Mouse (Mus musculus) heart, postnatal 10 days (tissue): ENCODE data around the gene Mybphl. TPM values are rescaled to one million over a fixed set of nuclear protein-coding genes. Genes with fewer than 3 reads are reported as not detected.

Experiments
- DNase-seq, 2 experiments: peaks; one replicate each; pipeline ENCODE4 v3.0.0; 2021
- intact Hi-C: fragments of 180-260 bp; cut with DNase I; formaldehyde crosslinking; loops from one replicate; pipeline ENCODE4 v1.15.1; 2025
- total RNA-seq, 2 experiments: library from RNA; stranded (reverse); gene quantifications; 2 replicates each; pipeline ENCODE4 v1.2.3; 2021

The Mybphl gene
- total RNA-seq, 2 experiments from 2014 or later: 18.1 to 41.9 TPM

DNA sequence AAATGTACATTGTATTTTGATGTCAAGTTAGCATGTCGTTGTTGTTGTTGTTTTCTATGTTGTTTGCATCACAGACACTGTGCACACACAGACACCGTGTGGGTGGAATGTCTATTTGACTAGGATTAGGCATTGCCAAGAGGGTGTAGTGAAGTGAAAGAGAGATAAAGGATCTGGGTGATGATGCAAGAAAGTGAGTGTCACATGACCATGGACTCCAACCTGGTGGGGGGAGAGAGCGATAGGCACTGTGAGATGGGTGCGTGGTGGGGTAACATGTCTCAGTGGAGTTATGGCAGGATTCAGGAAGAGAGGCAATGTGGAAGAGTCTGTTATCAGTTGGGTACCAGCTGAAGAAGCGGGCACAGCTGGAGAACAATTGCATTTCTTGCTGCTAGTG lies 4.0 kb downstream of the Mybphl start:
- DNase-seq: no peak
- intact Hi-C loops: no loop called here

DNA sequence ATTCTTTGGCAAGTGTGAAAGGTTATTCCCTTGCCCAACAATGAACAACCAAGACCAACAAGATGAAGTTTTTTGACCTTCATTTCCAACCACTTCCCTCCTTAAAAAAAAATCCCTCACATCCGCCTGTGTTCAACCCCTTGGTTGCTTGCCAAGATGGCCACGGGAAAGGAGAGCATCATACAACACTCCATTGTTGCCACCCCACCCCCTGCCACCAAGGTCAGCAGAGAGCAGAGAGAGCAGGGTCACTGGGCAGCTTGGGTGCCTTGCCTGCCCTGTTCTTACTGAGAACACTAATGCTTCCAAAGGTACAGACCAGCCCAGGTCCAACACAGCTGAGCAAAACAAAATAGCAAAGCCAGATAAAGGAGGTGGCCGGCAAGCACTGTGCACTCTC lies 7.6 kb downstream of the Mybphl start:
- DNase-seq: peak in 1 of 2 experiments; percentile 40

DNA sequence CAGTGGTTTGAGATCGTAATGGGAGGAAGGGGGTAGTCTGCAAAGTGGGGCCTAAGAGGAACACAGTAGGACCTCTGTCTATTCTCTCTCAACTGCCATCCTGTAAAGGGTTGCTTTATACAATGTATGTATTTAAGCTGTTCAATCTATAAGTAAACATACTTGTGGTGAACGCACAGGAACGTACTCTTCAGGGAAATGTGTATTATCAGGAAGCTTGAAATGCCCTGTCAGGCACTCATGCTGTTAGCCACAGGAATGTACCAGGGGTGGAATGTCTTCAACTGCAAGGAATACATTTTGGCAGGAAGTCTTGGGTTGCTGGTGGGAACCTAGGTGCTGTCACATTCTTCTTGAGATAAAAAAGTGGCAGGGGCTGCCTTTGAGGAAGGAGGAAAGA lies 8.0 kb downstream of the Mybphl start:
- intact Hi-C loops: no loop called here

More for the DNA sequence above, 7.6 kb downstream of the Mybphl start:
- intact Hi-C loops: no loop called here

DNA sequence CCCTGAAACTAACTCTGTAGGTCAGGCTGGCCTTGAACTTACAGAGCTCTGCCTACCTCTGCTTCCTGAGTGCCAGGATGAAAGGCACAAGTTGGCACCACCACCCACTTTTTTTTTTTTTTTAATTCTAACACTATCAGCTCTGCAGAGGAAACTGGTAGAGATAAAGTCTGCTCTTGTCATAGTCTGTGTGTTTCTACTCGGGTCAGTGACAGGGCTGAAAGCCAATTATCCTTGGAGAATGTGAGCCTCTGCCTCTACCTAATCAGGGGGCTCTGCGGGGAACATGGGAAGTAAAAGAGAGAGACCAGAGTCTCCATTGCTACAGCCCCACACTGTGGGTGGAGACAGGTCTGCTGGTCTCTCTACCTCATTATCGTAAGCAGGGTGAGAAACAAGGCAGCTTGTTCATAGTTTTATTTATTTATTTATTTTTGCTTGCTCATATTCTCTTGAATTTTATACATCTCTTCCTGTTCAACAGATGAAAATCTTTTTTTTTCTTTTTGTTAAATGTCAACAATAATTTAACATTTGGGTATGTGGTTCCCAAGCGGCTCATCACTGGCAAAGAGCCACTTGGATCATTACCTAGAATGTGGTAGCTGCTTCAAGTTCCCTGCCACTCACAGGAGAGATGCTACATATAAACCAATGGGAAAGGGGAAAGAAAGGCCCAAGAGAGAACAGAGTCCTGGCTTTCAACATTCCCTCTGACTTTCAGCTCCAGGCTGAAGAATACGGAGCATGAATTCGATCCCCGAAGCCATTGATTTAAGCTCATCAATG lies 14.4 kb downstream of the Mybphl start:
- intact Hi-C loops: no loop called here
- DNase-seq: no peak

More for the DNA sequence above, 8.0 kb downstream of the Mybphl start:
- no peak for DNase-seq

DNA sequence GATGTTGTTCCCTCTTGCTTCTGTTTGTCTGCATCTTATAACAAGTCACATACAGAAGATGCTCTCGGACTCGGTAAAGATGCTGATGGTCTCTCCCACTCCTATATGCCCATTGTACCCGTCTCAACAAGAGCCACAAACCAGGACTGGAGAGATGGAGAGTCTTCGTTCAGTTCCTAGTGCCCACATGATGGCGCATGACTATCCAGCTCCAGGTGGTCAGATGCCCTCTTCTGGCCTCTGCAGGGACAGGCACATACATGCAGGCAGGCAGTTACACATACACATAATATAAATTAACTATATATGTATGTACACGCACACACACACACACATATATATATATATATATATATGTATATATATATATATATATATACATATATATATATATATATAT lies 16.0 kb downstream of the Mybphl start:
- intact Hi-C loops: no loop called here
- no peak for DNase-seq

DNA sequence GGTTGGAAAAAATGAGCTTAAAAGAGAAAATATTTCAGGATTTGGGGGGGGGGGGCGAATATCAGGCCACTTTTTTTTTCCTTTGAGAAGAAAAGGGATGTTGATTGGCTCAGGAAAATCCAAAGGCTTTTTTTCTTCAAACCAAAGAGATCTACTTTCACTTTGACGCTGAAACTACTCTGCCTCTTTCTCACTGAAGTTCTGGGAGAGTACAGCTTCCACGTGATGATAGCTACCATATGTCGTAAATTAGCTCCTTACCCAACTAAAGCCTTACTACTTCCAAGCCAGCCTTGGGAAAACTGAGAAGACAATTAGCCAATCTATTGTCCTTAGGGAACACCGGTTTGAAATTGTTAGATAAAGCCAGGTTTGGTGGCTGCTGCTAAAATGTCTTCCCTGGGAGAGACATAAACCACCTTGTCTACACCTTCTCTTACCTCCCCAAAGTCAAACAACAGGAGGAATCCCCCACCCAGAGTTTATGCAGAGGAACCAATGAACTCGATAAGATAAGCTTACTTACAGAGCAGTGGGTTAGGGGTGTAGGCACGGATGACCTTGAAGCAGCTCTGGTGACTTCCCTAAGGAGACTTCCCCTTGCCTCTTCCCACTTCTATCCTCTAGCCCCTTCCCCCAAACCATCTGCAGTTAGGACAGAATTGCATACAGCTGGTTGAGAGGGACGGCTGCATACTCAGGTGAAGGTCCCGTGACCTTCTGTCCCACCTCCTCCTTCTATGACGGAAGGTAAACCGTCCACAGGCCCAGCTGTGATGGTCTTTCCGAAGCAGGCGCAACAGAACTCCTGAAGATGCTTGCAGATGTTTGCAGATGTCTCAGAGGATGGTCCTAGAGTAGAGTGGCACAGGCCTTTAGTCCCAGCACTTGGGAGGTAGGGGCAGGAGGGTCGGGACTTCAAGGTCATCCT lies 17.5 kb downstream of the Mybphl start:
- intact Hi-C loops: no loop called here
- DNase-seq: peak; percentile 21 to 24

DNA sequence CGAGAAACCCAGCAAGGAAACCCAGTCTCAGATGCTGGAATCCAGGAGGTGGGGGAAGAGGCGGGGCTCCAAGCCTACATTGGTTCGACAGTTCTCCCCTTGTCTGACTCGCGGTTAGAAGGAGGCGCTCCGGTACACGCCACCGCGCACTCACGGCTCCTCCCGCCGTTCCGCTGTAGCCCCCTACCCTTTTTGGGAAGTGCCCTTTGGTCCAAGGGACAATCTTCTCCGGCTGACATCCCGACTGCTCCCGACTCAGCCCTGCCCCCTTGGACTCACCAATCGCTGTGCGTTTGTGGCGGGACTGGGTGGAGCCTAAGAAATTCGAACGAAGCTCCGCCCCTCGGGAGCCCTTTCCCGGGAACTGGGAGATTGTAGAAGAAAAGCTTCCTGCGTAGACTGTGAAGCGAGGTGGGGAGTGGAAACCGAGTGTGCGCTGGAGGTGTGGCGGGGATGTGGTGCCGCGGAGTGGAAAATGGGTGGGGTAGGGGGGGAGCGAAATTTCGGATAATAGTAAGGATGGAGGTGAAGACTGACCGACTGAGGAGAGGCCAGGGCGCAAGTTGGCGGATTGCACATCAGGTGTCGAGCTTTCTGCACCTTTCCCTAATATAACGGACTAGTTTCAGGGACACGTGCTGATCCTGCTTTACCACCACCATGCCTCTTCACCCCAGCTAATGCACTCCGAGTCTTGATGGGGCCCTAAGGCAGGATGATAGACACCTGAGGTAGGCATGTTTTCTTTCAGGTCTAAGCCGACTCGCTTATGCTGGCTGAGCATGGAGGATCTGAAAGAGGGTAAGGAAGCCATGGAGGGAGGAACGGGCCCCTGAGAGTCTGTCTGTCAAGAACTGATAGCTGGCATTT lies 19.0 kb downstream of the Mybphl start, which contains the start of gene Psrc1:
Psrc1 (plus strand) TSS at position 355 of the 870 bp plus-strand sequence.
- intact Hi-C loops: no loop called here

DNA sequence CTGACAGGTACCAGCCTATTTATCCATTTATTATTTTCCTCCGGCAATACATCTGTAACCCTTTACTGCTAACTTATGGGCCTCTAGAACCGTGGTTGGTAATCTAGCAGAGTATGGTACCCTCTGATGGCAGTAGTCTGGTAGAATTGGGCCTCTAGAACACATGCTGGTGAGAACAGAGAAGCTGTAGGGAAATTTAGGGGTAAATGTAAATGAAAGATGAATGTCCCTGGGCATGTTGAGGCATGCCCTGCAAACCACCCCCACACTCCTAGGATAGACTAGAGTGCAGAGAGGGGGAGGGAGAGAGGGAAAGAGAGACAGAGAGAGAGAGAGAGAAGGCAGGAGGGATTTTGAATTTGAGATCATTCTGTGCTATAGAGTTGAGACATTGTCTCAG lies 19.7 kb downstream of the Mybphl start:
- DNase-seq: no peak
- intact Hi-C loops: no loop called here

More for the DNA sequence above, 19.0 kb downstream of the Mybphl start, which contains the start of gene Psrc1:
- DNase-seq: peak; percentile 93 to 94

DNA sequence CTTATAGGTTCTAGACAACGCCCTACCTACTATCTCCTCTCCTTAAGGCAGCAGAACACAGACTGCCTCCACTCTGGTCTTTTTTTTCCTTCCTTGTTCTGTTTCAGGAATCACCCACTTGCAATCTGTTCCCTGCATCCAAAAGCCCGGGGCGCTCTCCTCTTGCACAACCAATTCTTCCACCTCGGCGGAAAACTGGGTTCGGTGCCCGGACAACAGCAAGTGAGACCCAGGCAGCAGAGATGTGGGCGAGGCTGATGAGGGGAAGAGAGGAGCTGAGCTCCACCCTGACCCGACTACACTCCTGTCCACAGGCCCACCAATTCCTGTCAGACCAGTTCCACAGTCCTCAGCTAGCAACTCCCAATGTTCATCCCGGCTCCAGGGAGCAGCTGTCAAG lies 21.5 kb downstream of the Mybphl start:
- no peak for DNase-seq
- intact Hi-C loops: no loop called here

DNA sequence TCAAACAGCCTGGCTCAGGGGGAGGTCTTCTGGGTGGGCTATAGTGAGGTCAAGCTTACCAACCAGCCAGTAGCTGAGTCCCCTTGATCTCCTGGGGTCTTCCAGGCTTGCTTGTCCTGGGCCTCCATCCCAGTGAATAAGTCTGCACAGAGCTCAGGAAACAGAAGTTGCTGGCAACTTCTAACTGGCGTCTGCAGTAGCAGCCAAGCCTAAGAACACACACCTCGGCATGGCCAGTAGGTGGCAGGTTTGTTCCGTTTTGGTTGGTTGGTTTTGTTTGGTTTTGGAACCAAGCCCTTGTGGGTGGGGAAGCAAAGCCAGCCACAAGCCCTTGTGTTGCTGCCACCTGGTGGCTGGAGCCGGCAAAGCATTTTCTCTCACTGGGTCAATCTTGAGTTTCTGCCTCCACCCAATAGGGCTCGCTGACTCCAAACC lies 24.4 kb downstream of the Mybphl start:
- DNase-seq: peak; percentile 96 to 99
- intact Hi-C loops: loop anchor here (1.0 kb wide), 1 partner anchor 107 kb away; no protein-coding TSS in a partner anchor

DNA sequence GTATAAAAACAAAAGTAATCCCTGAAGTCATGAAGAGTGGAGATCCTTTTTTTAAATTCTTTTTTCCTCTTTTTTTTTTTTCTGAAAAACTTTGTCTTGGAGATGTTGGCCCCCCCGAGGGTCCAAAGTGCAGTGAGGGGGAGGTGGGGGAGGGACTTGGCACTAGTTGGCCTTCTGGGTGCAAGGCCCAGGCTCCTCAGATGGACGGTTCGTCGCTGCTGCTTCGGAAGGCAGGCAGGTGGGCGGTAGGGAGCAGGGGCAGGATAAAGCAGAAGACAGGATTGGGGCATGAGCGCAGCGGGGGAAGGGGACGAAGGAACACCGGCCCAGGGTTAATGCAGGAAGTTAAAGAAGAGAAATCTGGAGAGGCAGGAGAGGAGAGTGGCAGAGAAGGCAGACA lies 27.6 kb downstream of the Mybphl start:
- DNase-seq: no peak
- intact Hi-C loops: loop anchor here (5.0 kb wide), 1 partner anchor 230 kb away; no protein-coding TSS in a partner anchor

DNA sequence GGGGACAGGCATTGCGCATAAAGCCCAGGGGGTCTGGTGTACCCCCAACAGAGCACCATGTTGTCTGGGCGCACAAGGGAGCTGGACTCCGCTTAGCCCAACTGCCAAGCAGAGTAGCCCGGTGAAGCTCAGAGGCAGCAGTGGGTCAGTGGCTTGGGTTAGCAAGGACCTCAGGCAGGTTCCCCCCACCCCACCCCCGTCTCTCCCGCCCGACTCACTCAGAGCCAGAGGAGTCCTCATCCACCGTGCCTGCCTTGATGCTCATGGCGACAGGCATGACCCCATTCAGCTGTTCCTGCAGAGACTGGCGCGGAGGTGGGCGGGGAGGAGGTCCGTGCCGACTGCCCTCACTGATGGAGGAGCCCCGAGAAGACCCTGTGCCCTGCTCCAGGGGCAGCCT lies 28.1 kb downstream of the Mybphl start:
- intact Hi-C loops: loop anchor here (5.0 kb wide), 1 partner anchor 230 kb away; no protein-coding TSS in a partner anchor
- no peak for DNase-seq

DNA sequence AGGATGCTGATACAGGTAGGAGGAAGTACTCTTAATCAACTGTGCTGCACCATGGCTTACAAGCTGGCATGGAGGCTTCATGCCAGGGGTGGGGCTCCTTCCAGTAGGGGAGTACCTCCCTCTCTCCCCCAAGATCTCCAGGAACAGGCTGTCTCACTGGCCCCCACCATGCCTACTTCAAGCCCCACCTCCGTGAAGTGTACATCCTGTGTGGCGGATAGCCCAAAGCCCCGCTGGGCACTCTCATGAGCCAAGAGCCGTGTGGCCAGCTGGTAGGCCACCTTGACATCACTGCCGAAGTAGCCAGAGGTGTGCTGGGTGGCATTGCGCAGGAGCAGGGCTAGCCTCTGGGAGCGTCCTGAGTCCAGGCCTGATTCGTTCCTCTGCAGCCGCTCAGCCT lies 33.6 kb downstream of the Mybphl start:
- DNase-seq: no peak
- intact Hi-C loops: no loop called here

DNA sequence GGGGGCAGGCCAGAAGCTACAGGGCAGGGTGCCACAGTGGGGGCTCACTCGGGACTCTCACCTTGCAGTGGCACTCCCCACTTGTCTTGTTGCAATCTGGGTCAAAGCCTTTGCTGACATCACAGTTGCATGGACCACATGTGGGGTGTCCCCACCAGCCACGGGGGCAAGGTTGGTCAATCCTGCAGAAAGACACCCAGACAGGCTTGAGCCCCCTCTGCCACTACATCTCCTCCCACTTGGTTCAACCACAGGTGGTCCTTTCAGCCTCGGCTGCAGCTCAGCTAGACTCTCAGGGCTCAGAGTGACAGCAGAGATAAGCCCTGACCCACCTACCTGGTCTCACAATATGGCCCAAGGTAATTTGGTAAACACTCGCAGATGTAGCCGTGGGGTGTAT lies 35.7 kb downstream of the Mybphl start:
- intact Hi-C loops: loop anchor here (2.0 to 5.0 kb wide), 3 partner anchors 57 to 372 kb away; no protein-coding TSS in a partner anchor
- no peak for DNase-seq

DNA sequence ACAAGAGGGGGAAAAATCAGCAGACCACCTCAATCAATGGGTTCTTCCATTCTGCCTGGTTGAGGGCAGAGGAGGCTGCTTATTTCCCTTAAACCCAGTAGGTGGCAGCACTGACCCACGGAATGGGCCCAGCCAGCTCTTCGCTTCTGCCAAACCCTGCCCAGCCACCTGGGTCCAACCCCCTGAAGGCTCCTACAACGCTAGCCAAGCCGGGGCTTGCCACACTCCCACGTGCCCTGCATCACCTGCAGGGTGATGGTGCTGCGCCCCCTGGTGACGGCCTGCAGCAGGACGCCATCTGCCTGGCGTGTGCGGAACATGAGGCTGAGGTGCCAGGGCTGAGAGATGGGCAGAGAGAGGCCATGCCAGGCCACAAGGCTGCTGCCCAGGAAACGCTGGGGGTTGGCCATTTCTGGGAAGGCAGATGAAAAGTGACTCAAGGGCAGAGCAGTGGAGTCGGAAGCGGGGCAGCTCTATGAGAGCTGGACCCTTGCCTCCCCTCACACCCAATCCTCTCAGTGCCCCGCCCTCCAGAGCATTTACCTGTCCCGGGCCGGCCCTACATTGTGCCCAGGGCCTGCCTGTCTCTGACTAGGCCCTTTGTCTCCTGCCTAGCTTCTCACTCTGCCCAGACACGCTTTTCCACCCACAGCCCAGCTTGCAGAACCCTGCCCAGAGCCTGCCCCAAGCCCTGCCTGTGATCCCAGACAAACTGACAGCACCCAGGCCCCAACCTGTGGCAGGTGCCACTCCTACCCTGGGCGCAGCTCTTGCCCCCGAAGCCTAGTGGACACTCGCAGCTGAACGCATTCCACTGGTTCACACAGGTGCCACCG lies 37.2 kb downstream of the Mybphl start:
- intact Hi-C loops: loop anchor here (1.0 to 5.0 kb wide), 4 partner anchors 55 to 370 kb away; no protein-coding TSS in a partner anchor
- DNase-seq: peak; percentile 90 to 92

DNA sequence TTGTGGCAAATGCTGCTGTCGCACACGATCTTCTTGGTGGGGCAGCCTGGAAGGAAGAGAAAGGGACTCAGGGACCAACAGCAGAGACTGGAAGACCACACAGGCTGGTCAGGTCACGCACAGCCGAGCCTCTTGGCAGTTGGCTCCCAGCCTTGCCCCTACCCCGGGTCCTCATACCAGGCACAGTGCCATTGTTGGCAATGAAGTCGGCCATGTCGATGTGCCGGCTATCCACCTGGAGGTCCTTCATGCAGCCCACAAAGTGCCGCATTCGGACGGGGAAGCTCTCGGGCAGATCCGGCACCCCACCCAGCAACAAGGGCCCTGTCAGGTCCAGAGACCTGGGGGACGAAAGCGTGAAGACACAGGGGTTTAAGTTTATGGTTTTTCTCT lies 37.8 kb downstream of the Mybphl start:
- intact Hi-C loops: loop anchor here (5.0 kb wide), 2 partner anchors 55 to 370 kb away; no protein-coding TSS in a partner anchor
- DNase-seq: no peak

DNA sequence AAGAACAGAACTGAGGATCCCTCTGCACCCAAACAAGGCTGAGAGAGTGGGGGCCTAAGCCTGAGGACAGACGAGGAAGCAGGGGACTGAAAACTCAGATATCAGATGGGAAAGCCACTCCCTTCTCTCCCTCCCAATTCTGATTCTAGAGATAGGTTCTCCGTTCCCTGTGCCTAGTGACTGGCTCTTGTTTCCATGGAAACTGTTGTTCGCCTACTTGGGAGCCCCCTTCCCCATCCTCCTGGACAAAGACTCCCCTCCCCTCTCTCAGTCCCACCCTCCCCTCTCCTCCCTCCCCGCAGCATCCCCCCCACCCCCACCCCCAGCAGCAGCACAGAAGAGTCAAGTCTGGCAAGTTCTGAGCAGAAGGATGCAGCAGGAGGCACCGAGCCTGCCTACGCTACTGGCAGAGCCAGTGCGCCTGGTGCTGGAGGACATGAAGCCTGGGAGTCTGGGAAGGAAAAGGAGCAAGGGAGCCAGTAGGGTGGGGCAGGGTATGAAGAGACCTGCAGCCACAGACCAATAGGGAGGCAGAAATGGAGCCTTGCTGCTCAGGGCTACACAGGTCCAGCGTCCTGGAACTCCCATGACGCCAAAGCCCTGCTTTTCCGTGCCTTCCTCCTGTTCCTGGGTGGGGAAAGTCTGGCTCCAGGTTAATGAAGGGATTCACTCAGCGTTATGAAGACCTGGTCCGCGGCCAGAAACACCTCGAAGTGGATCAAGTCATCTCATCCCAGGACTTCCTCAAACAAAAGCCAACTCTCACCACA lies 41.0 kb downstream of the Mybphl start:
- no peak for DNase-seq
- intact Hi-C loops: no loop called here

DNA sequence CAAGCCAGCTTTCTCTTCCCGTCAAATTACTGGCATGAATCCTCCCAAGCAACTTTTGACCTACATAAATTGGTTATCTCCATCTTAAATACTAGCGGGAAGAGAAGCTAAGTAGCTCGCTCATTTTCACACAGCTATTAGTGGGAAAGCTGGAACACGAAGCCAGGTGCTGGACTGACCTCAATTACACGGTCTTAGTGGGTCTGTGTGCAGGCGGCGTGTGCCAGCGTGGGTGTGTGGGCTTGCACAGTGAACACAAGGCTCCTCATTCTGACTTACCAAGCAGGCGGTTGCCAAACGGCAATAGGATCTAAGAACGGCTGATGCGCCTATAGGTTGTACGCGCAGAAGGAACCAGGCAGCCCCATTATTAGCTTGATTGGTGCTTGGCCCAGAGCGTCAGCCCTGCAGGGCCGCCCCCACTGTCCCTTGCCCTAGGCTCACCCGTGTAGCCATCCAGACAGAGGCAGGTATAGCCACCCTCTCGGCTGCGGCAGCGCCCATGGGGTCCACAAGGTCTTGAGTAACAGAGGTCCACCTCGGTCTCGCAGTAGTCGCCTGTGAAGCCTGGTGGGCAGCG lies 41.7 kb downstream of the Mybphl start:
- DNase-seq: no peak
- intact Hi-C loops: no loop called here
